Mouse (Mus musculus): ENCODE measurements at regions not wholly inside any gene's neighbourhood (a gene's known extent, or its start where the extent isn't known, plus 50 kb on each side); places are given as distances from the start of the nearest gene placed in this dataset.
"Not testable (repeated sequence)": the region's sequence is repeated elsewhere in the genome, so short reads cannot be mapped to it uniquely, and the experiment has no call there.

DNA sequence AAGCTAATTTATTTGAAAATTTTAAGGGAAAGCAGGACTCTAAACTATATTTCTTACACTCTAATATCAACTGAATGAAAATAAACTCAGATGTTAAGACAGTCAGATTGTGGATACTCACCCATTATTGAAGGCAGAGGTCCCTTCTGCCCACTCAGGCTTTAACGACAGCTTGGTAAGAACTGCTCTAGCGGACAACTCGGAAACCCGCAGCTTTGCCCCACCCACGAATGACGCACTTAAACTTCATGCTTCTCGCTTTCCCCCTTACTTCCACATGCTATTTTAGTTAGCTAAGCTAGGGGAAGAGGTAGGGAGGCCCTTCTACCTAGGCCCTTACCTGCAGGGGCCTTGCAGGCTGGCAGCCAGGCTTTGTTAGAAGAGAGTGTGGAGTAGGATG lies 50.8 kb upstream of the Elmo1 start:
- H3K27me3 ChIP-seq (ENCODE audit: control insufficient read depth, insufficient read depth, low read length), result no peaks in the 10 kb centered on the region
- no peak for DNase-seq (ENCODE audit: low spot score)
- H3K4me1 ChIP-seq (ENCODE audit: control insufficient read depth, insufficient read depth, low read length), result no peaks in the 10 kb centered on the region
- no peak for ATAC-seq (ENCODE audit: insufficient number of reproducible peaks, low FRiP score, low TSS enrichment, low read depth)
- WGBS, result 94% methylated on average over 7 of the region's 7 CpGs
- H3K36me3 ChIP-seq (ENCODE audit: control insufficient read depth, insufficient read depth, low read length), result no peaks in the 10 kb centered on the region
- no peaks in the 10 kb centered on the region for H3K9me3 ChIP-seq (ENCODE audit: control insufficient read depth, low read length)
- H3K9ac ChIP-seq (ENCODE audit: low read length), result no peak overlapping the region
- H3K4me2 ChIP-seq (ENCODE audit: low read depth, severe bottlenecking), result no peak overlapping the region
- no peak overlapping the region for H3K4me3 ChIP-seq (ENCODE audit: low read depth, low read length)
- no peak overlapping the region for H3K27ac ChIP-seq (replicated peaks; ENCODE audit: low read depth, low read length)

DNA sequence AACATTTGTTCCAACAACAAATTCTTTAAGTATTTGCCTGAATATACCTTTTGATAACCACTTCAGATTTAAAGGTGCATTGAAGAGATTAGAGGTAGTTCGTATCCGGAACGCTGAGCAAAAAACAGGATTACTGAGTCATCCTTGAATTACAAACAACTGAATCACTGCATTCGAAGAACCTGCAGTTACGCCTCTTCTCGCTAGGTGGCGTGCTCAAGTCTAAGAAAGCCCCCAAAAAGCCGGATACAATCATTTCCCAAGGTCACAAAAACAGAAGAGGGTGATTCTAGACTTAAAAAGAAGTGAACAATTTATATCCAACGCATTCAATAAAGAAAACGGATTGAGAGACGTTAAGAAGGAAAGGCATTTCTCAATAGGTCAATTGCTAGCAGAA lies 51.9 kb upstream of the Elmo1 start:
- WGBS, result 33% methylated on average over 11 of the region's 11 CpGs
- Histone ChIP-seq H3K27me3 (ENCODE audit: control insufficient read depth, insufficient read depth, low read length) (no peaks in the 10 kb centered on the region), H3K4me3 (ENCODE audit: low read depth, low read length) (no peak overlapping the region), H3K9ac (ENCODE audit: low read length) (no peak overlapping the region), H3K4me1 (ENCODE audit: control insufficient read depth, insufficient read depth, low read length) (no peaks in the 10 kb centered on the region), H3K27ac (replicated peaks; ENCODE audit: low read depth, low read length) (no peak overlapping the region), H3K4me2 (ENCODE audit: low read depth, severe bottlenecking) (no peak overlapping the region), H3K36me3 (ENCODE audit: control insufficient read depth, insufficient read depth, low read length) (no peaks in the 10 kb centered on the region), H3K9me3 (ENCODE audit: control insufficient read depth, low read length) (no peaks in the 10 kb centered on the region)
- DNase-seq (ENCODE audit: low spot score), result no peak
- no peak for ATAC-seq (ENCODE audit: insufficient number of reproducible peaks, low FRiP score, low TSS enrichment, low read depth)

DNA sequence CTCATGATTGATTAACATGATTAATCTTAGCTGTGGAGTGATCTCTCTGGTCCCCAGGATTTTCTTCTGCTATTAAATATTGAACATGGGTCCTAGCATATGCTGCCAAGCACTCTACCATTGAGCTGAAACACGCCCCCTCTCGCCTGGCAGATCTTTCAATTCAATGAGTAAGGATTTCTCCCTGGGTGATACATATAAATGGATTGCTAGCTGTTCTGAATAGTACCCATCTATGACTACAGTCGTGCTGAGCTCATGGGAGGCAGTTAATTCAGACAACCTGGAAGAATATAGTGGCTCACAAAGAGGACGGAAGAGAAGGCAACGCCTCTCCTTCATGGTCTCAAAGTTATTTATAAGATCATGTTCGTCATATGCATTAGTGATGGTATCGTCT lies 53.0 kb upstream of the Elmo1 start:
- no peak for DNase-seq (ENCODE audit: low spot score)
- WGBS, result 91% methylated on average over 7 of the region's 7 CpGs

DNA sequence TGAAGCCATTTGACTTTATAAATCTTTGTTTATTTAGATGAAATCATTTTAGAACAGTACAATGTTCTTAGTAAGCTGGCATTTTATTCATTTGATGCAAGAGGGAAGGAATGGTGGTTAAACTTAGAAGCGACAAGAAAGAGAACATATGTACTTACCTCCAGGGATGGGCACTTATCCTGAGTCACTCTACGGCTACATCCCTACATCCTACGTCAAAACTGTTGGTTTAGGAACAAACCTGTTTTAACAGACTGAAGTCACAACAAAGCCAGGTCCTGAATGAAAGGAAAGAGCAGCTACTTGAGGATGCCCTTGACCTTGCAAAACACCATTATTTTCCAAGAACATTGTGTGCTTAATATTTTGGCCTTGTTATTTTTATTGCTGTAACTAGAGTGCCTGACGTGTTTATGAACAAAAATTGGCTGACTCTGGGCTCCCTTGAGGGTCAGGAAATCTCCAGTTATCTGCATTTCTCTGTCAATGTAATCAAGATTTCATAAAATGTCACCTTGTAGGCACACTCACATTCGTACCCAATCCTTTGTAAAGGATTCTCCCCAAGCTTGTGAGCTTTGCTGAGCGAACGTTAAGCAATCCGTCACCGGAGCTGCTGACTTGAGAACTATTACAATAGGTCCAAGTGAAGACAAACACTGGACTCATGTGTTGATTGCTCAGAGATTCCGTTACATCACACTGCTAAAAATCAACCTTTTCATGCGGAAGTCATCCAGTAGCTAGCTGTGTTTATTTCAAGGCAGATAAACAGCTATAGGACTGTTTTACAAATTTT lies 56.3 kb upstream of the Elmo1 start:
- no peaks in the 10 kb centered on the region for H3K36me3 ChIP-seq (ENCODE audit: control insufficient read depth, insufficient read depth, low read length)
- DNase-seq (ENCODE audit: low spot score) (no peak), ATAC-seq (ENCODE audit: insufficient number of reproducible peaks, low FRiP score, low TSS enrichment, low read depth) (no peak)
- no peak overlapping the region for H3K9ac ChIP-seq (ENCODE audit: low read length)
- no peaks in the 10 kb centered on the region for H3K9me3 ChIP-seq (ENCODE audit: control insufficient read depth, low read length)
- WGBS, result 86% methylated on average over 11 of the region's 11 CpGs
- no peak overlapping the region for H3K27ac ChIP-seq (replicated peaks; ENCODE audit: low read depth, low read length)
- no peaks in the 10 kb centered on the region for H3K4me1 ChIP-seq (ENCODE audit: control insufficient read depth, insufficient read depth, low read length)
- H3K4me3 ChIP-seq (ENCODE audit: low read depth, low read length), result no peak overlapping the region
- H3K27me3 ChIP-seq (ENCODE audit: control insufficient read depth, insufficient read depth, low read length), result no peaks in the 10 kb centered on the region
- no peak overlapping the region for H3K4me2 ChIP-seq (ENCODE audit: low read depth, severe bottlenecking)

More for the DNA sequence above, 53.0 kb upstream of the Elmo1 start:
- H3K4me1 ChIP-seq (ENCODE audit: control insufficient read depth, insufficient read depth, low read length), result no peaks in the 10 kb centered on the region
- no peak for ATAC-seq (ENCODE audit: insufficient number of reproducible peaks, low FRiP score, low TSS enrichment, low read depth)
- H3K9me3 ChIP-seq (ENCODE audit: control insufficient read depth, low read length), result no peaks in the 10 kb centered on the region
- H3K4me3 ChIP-seq (ENCODE audit: low read depth, low read length), result no peak overlapping the region
- no peak overlapping the region for H3K4me2 ChIP-seq (ENCODE audit: low read depth, severe bottlenecking)
- H3K27ac ChIP-seq (replicated peaks; ENCODE audit: low read depth, low read length), result no peak overlapping the region
- no peaks in the 10 kb centered on the region for H3K27me3 ChIP-seq (ENCODE audit: control insufficient read depth, insufficient read depth, low read length)
- H3K9ac ChIP-seq (ENCODE audit: low read length), result no peak overlapping the region
- H3K36me3 ChIP-seq (ENCODE audit: control insufficient read depth, insufficient read depth, low read length), result no peaks in the 10 kb centered on the region

DNA sequence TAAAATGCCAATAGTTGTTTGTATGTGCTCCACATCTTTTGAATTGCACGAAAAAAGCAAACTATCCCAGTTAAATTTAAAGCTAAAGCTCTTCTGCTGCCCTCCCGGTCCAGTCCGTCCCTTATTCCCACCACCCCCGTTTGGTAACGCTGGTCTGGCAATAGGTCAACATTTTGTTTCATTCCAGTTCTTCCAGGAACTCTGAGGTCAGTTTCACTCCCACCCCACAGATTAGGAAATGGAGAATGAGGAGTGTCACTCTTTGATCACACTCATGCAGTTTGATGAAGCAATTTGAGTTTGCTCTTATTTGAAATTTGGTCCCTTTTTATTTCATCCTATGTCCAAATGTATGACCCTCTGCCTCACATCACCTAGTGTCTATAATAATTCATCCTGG lies 58.7 kb upstream of the Elmo1 start:
- 84% methylated on average over 5 of the region's 5 CpGs for WGBS

DNA sequence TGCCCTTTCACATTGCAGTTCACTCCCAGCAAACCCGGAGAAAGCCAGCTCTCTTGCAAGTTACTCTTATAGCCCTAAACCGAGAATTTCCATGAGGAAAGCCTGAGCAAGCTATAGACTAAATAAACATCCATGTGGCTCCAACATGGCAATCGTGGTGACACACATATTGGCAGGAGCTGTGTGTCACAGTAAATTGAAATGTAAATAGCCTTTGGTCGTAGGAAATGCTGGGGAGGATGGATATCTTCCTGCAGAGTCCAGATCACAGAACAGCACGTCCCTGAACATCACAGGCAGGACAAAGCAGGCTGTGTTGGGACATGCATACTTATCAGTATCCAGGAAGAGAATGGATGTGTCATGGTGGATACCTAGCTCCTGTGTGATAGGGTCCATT lies 59.3 kb upstream of the Elmo1 start:
- Histone ChIP-seq H3K4me1 (ENCODE audit: control insufficient read depth, insufficient read depth, low read length) (no peaks in the 10 kb centered on the region), H3K9ac (ENCODE audit: low read length) (no peak overlapping the region), H3K4me2 (ENCODE audit: low read depth, severe bottlenecking) (no peak overlapping the region), H3K4me3 (ENCODE audit: low read depth, low read length) (no peak overlapping the region), H3K27ac (replicated peaks; ENCODE audit: low read depth, low read length) (no peak overlapping the region), H3K9me3 (ENCODE audit: control insufficient read depth, low read length) (no peaks in the 10 kb centered on the region), H3K27me3 (ENCODE audit: control insufficient read depth, insufficient read depth, low read length) (no peaks in the 10 kb centered on the region), H3K36me3 (ENCODE audit: control insufficient read depth, insufficient read depth, low read length) (no peaks in the 10 kb centered on the region)
- DNase-seq (ENCODE audit: low spot score), result no peak
- no peak for ATAC-seq (ENCODE audit: insufficient number of reproducible peaks, low FRiP score, low TSS enrichment, low read depth)
- 66% methylated on average over 5 of the region's 5 CpGs for whole genome bisulfite sequencing

More for the DNA sequence above, 58.7 kb upstream of the Elmo1 start:
- ATAC-seq (ENCODE audit: insufficient number of reproducible peaks, low FRiP score, low TSS enrichment, low read depth) (no peak), DNase-seq (ENCODE audit: low spot score) (no peak)
- H3K9me3 ChIP-seq (ENCODE audit: control insufficient read depth, low read length), result no peaks in the 10 kb centered on the region
- no peak overlapping the region for H3K27ac ChIP-seq (replicated peaks; ENCODE audit: low read depth, low read length)
- H3K4me3 ChIP-seq (ENCODE audit: low read depth, low read length), result no peak overlapping the region
- no peak overlapping the region for H3K9ac ChIP-seq (ENCODE audit: low read length)
- no peaks in the 10 kb centered on the region for H3K27me3 ChIP-seq (ENCODE audit: control insufficient read depth, insufficient read depth, low read length)
- H3K36me3 ChIP-seq (ENCODE audit: control insufficient read depth, insufficient read depth, low read length), result no peaks in the 10 kb centered on the region
- no peak overlapping the region for H3K4me2 ChIP-seq (ENCODE audit: low read depth, severe bottlenecking)
- H3K4me1 ChIP-seq (ENCODE audit: control insufficient read depth, insufficient read depth, low read length), result no peaks in the 10 kb centered on the region

DNA sequence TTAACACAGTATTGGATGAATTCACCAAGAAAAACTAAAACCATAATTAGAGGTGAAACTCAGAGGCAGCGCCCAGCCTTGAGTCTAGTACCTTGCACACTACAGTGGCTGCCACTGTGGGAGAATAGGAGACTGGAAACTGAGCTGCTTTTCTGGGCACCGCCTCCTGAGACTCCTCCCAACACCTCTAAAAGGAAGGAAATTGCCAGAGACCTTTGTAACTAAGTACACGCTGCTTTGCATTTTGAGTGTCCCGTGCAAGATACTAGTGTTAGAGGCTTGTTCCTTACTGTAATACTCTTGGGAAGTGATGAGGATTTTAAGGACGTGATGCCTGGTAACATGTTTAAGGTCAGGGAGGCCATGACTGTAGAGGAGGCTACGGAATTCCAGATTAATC lies 63.8 kb upstream of the Elmo1 start:
- Histone ChIP-seq H3K27ac (replicated peaks; ENCODE audit: low read depth, low read length) (no peak overlapping the region), H3K27me3 (ENCODE audit: control insufficient read depth, insufficient read depth, low read length) (no peaks in the 10 kb centered on the region), H3K36me3 (ENCODE audit: control insufficient read depth, insufficient read depth, low read length) (no peaks in the 10 kb centered on the region), H3K4me2 (ENCODE audit: low read depth, severe bottlenecking) (no peak overlapping the region), H3K9me3 (ENCODE audit: control insufficient read depth, low read length) (no peaks in the 10 kb centered on the region), H3K4me3 (ENCODE audit: low read depth, low read length) (no peak overlapping the region), H3K9ac (ENCODE audit: low read length) (no peak overlapping the region), H3K4me1 (ENCODE audit: control insufficient read depth, insufficient read depth, low read length) (no peaks in the 10 kb centered on the region)
- no peak for ATAC-seq (ENCODE audit: insufficient number of reproducible peaks, low FRiP score, low TSS enrichment, low read depth)
- 83% methylated on average over 6 of the region's 6 CpGs for WGBS
- DNase-seq (ENCODE audit: low spot score), result no peak

DNA sequence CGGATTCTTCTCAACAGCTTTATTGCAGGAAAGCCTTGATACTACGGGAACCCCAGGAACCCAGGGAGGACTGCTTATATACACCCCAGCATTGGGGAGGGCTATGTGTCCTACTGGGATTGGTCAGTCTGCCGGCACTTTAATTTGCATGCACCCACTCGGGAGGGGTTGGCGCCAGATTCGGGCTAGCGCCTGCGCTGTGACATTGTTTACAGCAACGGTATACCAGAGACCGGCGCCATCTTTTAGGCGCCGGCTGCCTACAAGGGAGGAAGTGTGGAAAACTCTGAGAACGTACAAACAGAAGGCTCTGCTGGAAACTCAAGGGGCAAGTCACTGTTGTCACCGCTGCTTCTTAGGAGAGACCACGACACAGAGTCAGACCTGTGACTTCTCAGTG lies 73.9 kb upstream of the Elmo1 start:
- WGBS, result 93% methylated on average over 16 of the region's 16 CpGs
- not testable (repeated sequence) for H3K4me3 ChIP-seq (ENCODE audit: low read depth, low read length); H3K36me3 ChIP-seq (ENCODE audit: control insufficient read depth, insufficient read depth, low read length); H3K4me1 ChIP-seq (ENCODE audit: control insufficient read depth, insufficient read depth, low read length); H3K27ac ChIP-seq (replicated peaks; ENCODE audit: low read depth, low read length); DNase-seq (ENCODE audit: low spot score); H3K9me3 ChIP-seq (ENCODE audit: control insufficient read depth, low read length); ATAC-seq (ENCODE audit: insufficient number of reproducible peaks, low FRiP score, low TSS enrichment, low read depth); H3K9ac ChIP-seq (ENCODE audit: low read length); H3K4me2 ChIP-seq (ENCODE audit: low read depth, severe bottlenecking); H3K27me3 ChIP-seq (ENCODE audit: control insufficient read depth, insufficient read depth, low read length)

DNA sequence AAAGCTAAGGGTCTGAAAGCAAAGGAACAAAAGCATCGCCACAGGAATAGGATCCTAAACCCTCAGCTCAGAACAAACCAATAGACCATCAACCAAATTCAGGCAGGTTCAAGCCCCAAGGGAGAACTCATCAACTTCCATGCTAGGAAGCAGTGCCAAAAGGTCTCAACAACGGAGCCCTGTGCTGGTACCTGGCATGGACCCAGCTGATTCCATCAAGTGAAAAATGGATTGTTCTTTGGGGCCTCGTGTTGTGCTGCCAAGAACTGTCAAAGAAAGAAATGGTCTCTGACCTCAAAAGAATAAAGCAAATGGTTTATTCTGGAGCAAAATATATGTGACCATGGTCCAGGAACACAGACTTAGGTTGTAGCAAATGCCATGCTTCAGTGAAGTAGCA lies 77.8 kb upstream of the Elmo1 start:
- no peak overlapping the region for H3K4me3 ChIP-seq (ENCODE audit: low read depth, low read length)
- no peaks in the 10 kb centered on the region for H3K4me1 ChIP-seq (ENCODE audit: control insufficient read depth, insufficient read depth, low read length)
- DNase-seq (ENCODE audit: low spot score) (no peak), ATAC-seq (ENCODE audit: insufficient number of reproducible peaks, low FRiP score, low TSS enrichment, low read depth) (no peak)
- H3K27ac ChIP-seq (replicated peaks; ENCODE audit: low read depth, low read length), result no peak overlapping the region
- WGBS, result 70% methylated on average over 3 of the region's 3 CpGs
- H3K9ac ChIP-seq (ENCODE audit: low read length), result no peak overlapping the region
- no peaks in the 10 kb centered on the region for H3K36me3 ChIP-seq (ENCODE audit: control insufficient read depth, insufficient read depth, low read length)
- no peak overlapping the region for H3K4me2 ChIP-seq (ENCODE audit: low read depth, severe bottlenecking)
- H3K27me3 ChIP-seq (ENCODE audit: control insufficient read depth, insufficient read depth, low read length), result no peaks in the 10 kb centered on the region
- no peaks in the 10 kb centered on the region for H3K9me3 ChIP-seq (ENCODE audit: control insufficient read depth, low read length)
